Mouse (Mus musculus) 3T3-L1 (cell line): ENCODE measurements around the gene Npm3.

ENCODE experiments used
- DNase-seq: peaks from one replicate; pipeline ENCODE4 v3.0.0-alpha.2; 2015; ENCODE audit warnings: low read depth, low spot score

The Npm3 gene

DNA sequence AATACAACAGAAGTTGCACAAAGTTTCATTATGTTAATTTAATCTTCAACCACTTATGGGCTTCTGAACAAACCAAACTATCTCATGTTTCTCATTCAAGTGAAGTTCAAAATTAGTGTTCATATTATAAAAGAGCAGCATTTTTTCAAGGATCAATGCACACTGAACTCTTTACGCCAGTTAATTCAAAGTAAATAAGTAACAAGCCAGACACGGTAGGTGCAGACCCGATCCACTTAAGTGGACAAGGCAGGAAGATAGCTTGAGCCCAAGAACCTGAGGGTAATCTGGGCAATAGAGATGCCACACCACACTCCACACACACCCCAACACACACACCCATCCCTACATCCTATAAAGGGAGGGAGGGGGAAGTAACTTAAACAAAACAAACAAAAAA lies 4.2 kb upstream of the Npm3 start:
- DNase-seq, result no peak

DNA sequence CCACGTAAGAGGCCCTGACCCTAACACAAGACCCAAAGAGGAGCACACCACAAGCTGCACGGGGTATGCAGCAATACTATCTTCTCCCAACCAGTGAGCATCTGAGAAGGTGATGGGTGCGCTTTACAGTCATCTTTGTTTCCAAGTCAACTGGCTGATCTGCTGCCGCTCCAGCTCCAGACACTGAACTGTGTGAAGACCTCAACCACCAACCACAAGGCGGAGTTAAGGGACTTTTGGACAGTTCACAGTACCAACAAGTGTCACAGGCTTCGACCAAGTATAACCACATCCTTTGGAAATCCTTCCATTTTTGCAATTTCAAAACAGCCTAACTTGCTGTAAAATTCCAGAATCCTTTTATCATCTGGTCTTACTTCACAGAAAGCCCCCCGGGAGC lies 2.5 kb upstream of the Npm3 start:
- DNase-seq, result peak; percentile 17

DNA sequence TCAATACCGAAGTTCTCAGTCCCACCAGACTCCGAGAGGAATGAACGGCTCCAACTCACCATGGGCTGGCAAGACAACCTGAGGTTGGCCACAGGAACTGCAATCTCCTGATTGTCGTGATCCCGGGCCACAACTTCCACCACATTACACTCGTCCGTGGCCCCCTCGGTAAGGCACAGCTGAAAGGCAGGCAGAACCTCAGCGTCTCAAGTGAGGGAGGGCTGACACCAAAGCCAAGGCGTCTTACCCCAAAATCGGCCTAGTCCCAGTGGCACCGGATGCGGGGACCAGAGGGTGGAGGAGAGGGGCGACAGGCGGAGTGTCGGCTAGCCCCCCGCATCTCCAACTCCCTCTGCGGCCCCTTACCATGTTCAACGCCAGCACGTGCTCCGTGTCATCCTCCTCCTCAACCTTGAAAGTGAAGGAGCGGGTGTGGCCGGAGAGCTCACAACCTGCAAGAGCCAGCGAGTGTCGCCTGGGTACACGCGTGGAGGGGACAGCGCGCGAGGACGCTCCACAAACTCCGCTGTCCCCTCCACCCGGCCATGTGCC lies 624 bp downstream of the Npm3 start:
- peak; percentile 51 for DNase-seq

GRCm38 (mm10) chr19:45748206-45748605 lies 1.2 kb downstream of the Npm3 start:
- DNase-seq, result no peak

GRCm38 (mm10) chr19:45747028-45747867 lies 2.1 kb downstream of the Npm3 start:
- DNase-seq, result peak; percentile 97

GRCm38 (mm10) chr19:45746153-45747020 lies 3.0 kb downstream of the Npm3 start:
- DNase-seq, result peak; percentile 88

GRCm38 (mm10) chr19:45745344-45746152 lies 3.8 kb downstream of the Npm3 start:
- DNase-seq, result no peak

DNA sequence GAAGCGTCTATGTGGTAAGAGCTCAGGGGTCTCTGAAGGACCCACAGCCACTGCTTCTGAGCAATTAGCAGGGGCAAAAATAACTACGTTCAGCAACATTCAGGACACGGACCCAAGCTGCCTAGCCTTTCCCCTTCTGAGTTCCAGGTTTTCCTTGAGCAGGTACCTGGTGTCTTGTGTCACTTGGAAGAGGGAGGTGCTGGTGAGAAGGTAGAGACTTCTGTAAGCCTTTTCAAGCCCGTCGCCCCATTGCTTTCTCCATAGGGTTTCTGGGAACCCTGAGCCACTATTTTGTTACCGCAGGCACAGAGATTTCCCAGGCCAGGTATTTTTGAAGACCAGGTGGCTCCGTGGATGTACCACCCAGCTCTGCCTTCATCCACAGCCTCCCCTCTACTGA lies 5.8 kb downstream of the Npm3 start:
- no peak for DNase-seq

DNA sequence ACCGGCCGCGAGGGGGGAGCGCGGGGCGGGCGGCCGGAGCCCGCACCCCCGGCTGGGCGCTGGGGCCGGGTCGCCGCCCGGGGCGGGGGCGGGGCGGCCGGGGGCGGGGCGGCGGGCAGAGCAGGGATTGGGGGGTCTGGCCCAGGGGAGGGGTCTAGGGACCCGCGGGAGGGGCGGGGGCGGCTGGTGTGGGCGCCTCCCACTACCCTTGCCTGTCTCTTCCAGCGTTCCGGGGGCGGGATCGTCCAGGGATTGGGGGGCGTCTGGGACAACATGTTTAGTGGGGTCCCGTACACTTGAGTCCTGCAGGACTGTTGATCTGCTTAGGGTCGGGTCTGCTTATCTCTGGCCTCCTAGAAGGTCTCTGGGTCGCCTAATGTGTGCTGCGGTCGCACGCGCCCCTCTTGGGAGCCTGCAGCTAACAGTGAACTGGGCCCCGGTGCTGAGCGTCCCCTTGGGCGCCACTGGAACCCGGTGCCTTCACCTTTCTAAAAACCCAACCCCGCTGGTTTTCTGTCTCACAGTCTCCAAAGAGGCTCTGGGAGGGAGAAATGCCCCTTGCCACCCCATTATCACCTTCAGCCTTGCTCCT lies 6.3 kb downstream of the Npm3 start:
- no peak for DNase-seq

DNA sequence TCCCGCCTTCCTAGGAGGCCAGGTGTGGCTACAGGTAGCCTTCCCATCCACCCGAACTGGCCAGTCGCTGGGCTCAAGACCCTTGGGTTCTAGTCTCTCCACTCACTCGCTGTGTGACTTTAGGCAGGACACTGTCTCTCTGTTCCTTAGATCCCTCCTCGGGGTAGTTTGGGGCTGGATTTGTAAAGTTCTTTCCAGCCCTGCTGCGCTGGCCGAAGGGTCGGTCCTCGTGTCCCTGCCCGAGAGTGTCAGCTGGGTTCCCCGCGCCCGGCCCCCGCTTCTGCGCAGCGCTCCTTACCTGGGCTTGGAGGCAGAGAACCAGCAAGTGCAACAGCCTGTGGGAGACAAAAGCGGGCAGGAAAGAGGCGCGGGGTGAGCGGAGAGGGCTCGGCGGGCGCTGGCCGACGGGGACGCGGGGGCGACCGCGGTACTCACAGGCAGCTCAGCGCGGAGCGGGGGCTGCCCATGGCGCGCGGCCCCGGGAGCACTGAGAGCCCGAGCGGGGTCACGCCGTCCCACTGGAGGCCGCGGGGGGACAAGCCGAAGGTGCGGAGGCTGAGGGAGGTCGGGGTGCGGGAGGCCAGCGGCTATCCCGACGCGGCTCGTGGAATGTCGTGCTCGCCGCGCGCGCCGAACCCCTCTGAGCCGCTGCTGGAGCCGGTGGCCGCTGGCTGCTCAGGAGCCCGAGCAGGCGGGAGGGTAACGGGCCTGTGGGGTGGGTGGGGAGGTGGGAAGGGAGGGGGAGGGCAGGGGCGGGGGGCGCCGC lies 7.0 kb downstream of the Npm3 start, which contains the start of gene Fgf8:
Gene Fgf8, minus strand, starts transcription at position 698 of the 766 bp plus-strand sequence.
- DNase-seq, result no peak

DNA sequence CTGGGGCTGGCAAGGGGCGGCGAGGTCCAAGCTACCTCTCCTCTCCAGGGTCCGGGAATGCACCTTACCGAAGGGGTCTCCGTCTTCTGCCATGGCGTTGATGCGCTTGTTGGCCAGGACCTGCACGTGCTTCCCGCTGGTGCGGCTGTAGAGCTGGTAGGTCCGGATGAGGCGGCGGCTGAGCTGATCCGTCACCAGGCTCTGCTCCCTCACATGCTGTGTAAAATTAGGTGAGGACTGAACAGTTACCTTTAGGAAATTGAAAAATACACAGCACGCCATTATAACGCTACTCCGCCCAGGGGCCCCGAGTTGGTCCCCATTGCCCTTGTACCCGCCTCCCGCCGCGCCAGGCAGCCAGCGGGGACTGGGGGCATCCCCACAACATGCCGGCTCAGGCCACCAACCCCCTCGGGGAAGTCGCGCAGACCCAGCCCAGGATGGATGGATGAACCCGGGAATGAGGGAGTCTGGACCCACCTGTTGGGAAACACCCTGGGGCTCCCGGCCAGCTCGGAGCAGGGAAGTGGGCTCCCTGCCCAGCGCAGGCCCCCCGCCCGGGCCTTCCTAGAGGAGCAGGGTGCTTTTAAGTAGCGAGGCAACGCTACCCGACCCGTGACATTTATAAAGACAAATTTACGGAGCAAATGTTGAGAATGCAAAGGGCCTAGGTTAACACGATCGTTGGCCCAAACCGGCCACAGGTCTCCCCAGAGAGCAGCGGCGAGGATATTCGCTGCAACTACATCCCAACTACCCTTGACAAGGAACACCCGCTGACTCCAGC lies 7.8 kb downstream of the Npm3 start:
- no peak for DNase-seq

- no peak for DNase-seq
These were observed 8.6 kb downstream of the Npm3 start for GRCm38 (mm10) chr19:45740817-45741216.

- DNase-seq, result no peak
These were observed 9.2 kb downstream of the Npm3 start for GRCm38 (mm10) chr19:45740233-45740632.

DNA sequence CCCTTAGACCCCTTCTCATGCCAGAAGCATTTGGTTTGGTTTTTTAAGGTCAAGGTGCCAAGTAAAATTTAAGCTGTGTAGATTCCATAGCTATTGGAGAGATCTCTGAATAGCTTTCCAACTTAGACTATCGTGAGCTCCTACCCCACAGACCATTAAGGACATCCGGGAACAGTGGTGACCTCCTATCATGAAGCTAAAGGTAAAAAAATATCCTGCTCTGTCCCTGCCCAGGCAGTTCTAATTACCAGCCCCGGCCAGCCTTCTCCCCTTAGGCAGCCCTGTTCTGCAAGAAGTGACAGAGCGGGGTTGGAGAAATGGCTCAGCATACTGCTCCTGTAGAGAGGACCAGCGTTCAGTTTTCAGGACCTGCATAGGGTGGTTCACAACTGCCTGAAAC lies 10.9 kb downstream of the Npm3 start:
- DNase-seq, result no peak

GRCm38 (mm10) chr19:45737846-45738484 lies 11.4 kb downstream of the Npm3 start:
- no peak for DNase-seq

GRCm38 (mm10) chr19:45737208-45737845 lies 12.1 kb downstream of the Npm3 start:
- DNase-seq, result no peak

- DNase-seq, result no peak
These were observed 12.6 kb downstream of the Npm3 start for GRCm38 (mm10) chr19:45736855-45737207.

DNA sequence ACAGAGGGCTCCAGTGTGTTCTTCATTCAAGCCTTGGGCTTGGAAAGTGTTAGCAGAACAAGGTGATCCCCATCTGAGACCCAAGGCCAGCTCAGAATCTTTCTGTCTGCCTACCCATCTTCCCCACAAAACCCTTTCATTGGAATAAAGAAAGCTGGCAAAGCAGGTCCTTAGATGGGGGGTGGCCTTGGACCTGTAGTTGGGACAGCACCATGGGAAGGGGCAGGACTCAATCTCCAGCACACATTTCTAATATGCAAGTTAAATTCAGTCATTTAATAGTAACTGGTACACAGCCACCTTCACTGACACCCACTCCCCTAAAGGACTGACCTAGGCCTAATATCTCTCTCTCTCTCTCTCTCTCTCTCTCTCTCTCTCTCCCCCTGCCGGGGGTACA lies 13.2 kb downstream of the Npm3 start:
- no peak for DNase-seq

DNA sequence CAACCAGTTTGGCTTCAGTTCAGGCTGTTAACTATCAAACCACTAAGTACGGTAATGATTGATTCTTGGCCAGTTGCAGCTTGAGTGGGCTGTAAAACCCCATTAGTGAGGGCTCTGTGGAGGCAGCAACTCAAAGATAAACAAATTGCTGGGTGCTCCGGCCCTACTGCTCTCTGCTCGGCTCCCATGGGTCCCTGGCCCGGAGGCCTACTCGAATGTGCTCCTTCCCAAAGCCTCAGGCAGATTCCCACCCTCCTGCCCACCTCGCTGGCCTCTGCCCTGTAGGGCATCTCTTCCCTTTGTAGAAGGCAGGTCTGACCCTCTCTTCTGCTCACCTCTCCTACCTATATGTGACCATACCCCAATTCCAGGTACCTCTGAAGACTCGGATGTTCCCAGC lies 14.6 kb downstream of the Npm3 start:
- no peak for DNase-seq
